Mouse (Mus musculus): Measurements from ENCODE around the gene Lrrc8b.

GRCm38 (mm10) chr5:105427326-105427725 lies 11.8 kb downstream of the Lrrc8b start:
- no peak for TF ChIP-seq GATA1 (IDR thresholded peaks at IDR 0.05; ENCODE audit: low read length)
- TF ChIP-seq TAL1 (IDR thresholded peaks at IDR 0.05; ENCODE audit: low read length): no peak
